Mouse (Mus musculus) kidney, adult 11 months (tissue): ENCODE data around the gene 7530416G11Rik.
A peak's percentile ranks its signal among the peaks of the same experiment; 100 is the strongest.

ENCODE experiments used
- DNase-seq: peaks from one replicate; pipeline ENCODE4 v3.0.0; 2022

Gene 7530416G11Rik

DNA sequence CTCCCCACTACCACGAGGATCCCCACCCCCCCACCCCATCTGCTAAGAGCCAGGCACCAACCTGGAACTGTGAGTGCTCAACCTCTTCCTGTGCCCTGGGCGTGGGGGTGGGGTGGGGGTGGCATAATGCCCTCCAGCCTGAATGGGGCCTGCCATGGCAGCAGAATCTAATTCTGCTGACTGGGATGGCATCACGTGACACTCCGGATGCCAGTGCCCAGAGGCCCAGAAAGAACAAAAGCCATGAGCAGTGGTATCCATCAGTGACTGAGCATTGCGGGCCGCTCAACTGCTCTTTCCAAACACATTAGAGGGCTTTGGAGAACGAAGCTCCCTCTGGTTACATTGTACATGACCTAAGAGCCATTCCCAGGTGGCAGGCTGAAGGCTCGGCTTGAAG is at the start of gene 7530416G11Rik:
7530416G11Rik (minus strand) TSS at position 101 of the 400 bp plus-strand sequence.
- no peak for DNase-seq

DNA sequence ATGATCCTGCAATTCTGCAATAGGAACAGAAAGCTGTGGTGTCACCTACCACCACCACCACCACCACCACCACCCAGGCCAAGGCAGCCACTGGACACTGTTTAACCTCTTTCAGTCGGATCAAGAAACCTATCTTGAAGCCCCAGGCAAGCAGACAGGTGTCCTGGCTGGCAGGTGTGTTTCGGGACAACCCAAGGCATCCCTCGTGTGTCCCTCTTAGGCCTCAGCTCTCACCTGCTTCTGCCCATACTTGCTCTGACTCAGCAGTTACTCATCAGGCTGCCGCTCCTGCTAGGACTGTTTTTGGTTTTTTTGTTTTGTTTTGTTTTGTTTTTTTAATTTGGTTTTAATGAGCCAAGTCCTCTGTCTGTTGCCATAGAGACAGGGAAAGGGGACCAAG is 43.5 kb upstream of the 7530416G11Rik start:
- no peak for DNase-seq

DNA sequence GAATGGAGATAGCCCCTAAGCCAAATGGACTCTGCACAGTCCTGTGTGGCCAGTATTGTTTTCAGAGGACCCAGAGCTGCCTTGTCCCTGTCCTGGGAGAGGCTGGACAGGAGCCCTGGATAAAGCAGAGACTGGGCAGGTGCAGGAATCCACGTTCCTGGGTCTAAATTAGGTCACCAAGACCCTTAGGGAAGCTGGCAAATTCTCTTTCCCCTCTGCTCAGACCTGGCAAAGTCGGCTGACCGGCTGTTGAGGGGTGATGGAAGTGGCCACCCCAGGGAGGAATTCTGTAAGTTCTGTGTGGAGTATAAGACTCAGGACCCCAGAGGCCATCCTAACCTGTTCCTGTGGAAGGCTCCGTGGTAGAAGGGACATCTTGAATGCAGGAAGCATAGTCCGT is 42.3 kb upstream of the 7530416G11Rik start:
- DNase-seq: no peak

DNA sequence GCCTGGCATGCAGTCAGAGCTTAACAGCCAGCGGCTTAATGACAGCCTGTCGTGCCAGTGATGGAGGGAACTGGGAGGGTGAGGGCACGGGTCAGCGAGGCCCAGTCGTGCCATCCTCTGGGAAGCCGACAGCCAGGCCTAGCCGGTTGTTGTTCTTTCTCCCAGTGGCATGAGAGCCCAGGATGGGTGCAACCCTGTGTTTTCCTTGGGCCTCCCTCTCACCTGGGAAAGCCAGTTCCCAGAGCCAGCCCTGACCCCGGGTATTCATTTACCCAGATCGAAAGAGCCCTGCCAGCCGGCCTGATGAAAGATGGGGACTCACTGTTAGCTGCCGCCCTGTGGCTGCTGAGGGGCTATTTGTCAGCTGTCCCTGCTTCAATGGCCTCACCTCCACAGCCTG is 35.1 kb upstream of the 7530416G11Rik start:
- peak; percentile 85 for DNase-seq

- no peak for DNase-seq
Observed at GRCm38 (mm10) chr15:85537151-85537550, 34.1 kb upstream of the 7530416G11Rik start.

- DNase-seq: no peak
Observed at GRCm38 (mm10) chr15:85534646-85535045, 31.6 kb upstream of the 7530416G11Rik start.

- DNase-seq: peak; percentile 73
Observed at GRCm38 (mm10) chr15:85534215-85534614, 31.2 kb upstream of the 7530416G11Rik start.

DNA sequence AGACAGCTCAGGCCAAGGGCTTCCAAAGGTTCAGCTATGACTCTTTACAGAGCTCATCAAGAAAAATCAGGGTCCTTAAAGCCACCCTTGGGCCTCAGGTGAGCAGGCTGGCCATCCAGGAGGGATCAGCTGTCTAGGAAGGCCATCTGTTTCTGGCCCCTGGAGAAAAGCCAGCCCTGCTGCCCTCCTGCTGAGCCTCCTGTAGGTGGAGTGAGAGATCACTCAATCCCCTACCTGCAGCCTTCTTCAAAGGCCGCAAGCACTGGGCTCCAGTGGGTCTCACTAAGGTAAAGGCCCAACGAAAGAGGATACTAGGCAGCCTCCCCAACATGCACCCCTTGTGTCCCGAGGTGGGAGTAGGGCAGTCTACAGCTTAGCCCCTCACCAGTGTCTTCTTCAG is 29.0 kb upstream of the 7530416G11Rik start:
- DNase-seq: no peak

DNA sequence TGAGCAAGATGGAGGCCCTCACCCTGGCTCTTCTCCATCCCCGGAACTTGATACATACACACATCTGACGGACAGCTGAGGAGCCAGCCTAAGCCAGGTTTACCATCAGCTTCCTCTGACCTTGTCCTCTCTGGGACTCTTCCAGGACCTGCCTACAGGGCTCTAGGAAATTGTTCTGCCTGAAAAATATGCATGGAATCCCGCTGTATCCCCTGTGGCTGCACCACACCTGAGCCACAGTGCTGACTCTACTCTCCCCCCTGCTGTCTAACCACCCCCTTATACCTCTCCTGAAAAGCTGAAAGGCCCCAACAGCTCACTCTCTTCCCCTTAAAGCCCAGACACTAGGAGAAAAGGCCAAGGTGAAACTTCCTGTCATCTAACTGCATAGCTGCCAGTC is 26.9 kb upstream of the 7530416G11Rik start:
- DNase-seq: no peak

DNA sequence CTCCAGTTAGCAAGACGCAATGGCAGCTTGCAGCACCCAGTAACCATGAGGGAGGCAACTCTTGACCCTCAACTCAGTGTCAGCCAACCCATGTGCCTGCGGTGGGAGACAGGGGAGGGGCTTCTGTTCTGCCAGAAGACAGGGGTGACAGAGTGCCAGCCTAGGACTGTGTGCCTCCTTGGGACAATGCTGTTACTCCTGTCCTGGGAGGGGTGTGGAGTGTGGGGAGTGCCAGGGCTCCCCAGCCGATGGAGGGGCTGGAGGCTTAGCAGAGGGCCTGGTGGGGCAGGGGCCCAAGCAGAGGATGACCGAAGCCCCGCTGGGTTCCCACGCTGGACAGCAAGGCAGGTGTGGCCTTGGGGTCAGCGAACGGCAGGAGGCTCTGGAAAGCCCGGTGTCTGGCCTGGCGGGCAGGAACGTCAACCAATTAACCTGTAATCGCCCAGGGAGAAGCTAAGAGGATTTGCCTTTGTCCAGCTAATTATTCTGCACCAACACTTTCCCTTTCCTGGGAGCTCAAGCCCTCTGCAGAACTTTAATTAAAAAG is 21.4 kb upstream of the 7530416G11Rik start:
- no peak for DNase-seq

- peak; percentile 66 for DNase-seq
Observed at GRCm38 (mm10) chr15:85523173-85523991, 20.4 kb upstream of the 7530416G11Rik start.

GRCm38 (mm10) chr15:85519438-85519837 is 16.4 kb upstream of the 7530416G11Rik start:
- no peak for DNase-seq

DNA sequence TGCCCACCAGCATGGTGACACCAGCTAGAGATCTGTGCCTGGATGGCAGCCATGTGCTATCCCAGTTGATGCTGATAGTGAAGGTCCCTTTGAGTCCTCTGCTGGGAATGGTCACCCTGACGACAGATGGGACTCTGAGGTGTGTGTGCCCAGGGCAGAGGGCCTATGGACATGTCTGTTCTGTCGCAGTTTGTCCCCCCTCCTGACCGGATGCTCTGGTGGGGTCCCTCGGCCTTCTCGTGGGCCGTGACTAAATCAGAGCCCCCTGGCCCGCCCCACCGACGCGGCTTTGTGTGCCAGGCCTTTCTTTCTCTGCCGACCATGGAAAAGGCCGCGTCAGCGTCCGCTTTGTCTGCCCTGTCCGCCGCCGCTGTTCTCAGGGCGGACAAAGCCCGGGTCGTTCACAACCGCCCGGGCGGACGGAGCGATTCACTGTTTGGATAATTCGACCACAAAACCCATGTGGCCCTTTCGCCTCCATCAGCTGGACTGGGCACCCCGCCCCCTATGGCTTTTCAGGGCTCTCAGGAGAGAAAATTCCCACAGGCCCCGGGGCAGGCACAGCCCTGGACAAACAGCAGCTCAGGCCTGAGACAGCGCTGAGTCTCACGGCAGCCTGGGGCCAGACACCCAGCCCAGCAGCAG is 4.5 kb upstream of the 7530416G11Rik start:
- DNase-seq: no peak

DNA sequence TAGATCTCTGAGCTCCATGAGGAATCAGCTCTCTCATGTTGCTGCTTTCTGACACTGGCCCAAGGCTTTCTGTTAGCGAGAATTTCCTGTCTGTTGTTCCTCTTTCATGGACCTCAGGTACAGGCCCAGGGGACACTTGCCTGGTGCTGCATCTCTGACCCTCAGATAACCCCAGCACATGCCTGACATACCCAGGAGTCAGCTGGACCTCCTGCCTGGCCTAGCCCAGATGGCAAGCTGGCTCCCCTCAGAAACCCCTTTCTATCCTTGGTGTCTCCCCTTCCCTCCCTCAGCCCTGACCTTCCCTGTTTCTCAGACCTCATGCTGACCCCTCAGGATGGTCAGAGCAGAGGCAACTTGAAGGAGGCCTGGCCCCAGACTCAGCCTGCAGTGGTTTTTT is 3.7 kb upstream of the 7530416G11Rik start:
- DNase-seq: no peak

GRCm38 (mm10) chr15:85505118-85505925 is 2.3 kb upstream of the 7530416G11Rik start:
- DNase-seq: no peak

GRCm38 (mm10) chr15:85500267-85500666 is 2.8 kb downstream of the 7530416G11Rik start:
- DNase-seq: no peak

GRCm38 (mm10) chr15:85497981-85498475 is 5.0 kb downstream of the 7530416G11Rik start:
- no peak for DNase-seq

DNA sequence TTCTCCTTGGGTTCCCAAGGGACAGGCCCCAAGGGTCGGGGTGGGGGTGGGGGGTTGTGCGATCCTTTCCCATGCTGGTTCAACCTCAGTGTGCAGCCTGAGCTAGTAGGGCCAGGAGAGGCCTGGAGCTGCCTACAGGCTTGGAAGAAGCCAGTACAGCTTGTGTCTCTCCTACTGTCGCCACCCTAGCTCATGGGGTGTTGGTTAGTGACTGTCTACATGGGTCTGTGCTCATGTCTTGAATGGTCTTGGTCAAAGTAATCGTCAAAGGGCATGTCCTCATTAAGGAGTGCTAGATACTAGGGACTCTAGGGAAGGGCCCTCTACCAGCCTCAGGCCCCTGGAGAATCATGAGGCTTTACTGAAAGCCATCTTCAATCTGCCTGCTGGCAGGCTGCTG is 5.5 kb downstream of the 7530416G11Rik start:
- no peak for DNase-seq

GRCm38 (mm10) chr15:85494163-85494621 is 8.8 kb downstream of the 7530416G11Rik start:
- no peak for DNase-seq

GRCm38 (mm10) chr15:85489751-85490150 is 13.3 kb downstream of the 7530416G11Rik start:
- no peak for DNase-seq

DNA sequence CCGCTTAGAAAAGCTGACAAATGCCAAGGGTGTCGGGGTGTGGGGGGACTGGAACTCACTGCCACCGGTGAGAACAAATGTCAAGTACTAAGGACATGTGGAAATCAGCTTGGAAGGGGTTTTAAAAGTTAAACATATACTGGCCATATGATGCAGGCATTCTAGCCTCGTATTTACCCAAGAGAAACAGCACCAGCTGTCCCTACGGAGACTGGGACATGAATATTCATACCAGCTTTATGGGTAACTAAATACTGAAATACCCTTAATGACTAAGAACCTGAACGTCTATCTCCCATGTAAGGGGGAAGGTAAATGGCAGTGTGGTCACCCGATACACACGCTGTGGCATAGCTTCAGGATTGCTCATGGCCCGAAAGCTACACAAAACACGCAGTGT is 14.1 kb downstream of the 7530416G11Rik start:
- no peak for DNase-seq

GRCm38 (mm10) chr15:85480630-85481029 is 22.4 kb downstream of the 7530416G11Rik start:
- DNase-seq: no peak

DNA sequence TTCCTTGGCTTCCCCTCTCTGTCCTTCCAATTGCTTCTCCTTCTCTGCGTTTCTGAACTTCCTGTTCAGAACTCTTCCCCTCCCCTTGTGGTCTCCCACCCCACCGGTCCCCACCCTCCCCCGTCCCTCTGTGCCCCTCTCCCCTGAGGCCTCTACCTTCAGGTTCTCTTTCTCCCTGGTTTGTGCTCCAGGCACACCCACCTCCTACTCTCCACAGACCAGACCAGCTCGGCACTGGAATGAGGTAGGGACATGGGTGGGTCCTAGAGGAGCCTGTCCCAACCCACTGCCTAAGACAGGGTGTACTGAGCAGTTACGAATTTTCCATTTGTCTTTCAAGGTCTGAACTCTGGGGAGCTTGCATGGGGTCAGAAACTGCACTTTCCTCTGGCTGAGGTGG is 23.1 kb downstream of the 7530416G11Rik start:
- DNase-seq: no peak
